Mouse (Mus musculus): ENCODE data around the gene Zfp473.
"Not testable (repeated sequence)": the region's sequence is repeated elsewhere in the genome, so short reads cannot be mapped to it uniquely, and the experiment has no call there.

The Zfp473 gene

DNA sequence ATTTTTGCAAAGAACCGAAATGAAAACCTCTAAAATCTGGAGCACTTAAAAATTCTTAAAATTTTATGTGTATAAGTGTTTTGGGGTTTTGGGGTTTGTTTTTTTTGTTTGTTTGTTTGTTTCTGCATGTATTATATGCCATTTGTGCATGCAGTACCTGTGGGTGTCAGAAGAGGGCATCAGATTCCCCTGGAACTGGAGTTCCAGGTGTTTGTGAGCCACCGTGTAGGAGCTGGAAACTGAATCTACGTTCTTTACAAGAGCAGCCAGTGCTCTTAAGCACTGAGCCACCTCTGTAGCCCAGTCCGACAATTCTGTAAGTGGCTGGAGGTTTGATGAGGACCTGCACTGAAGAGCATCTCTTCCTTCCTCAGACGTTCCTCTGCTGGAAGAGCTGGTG, 41.0 kb downstream of the Zfp473 start:
- no peak for DNase-seq

DNA sequence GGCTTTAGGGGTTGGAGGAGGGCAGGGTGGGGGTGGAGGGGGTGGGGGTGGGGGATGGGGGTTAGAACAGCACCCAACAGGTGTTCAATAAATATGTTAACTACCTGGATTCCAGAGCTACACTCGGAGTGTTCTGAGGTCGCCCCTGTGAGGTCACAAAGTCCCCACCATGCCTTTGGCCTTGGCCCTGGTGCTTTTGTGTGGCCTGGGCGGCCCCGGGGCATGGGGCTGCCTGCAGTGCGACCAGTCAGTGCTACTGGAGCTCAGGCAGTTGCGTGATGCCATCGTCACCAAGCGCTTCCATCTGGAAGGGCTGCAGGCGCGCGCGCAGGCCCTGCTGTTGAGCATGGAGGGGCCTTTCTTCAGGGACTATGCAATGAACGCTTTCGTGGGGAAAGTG, 42.3 kb downstream of the Zfp473 start, which contains the start of gene Izumo2:
Gene Izumo2 (plus strand): TSS at position 169 of the 400 bp plus-strand sequence.
- DNase-seq = no peak

DNA sequence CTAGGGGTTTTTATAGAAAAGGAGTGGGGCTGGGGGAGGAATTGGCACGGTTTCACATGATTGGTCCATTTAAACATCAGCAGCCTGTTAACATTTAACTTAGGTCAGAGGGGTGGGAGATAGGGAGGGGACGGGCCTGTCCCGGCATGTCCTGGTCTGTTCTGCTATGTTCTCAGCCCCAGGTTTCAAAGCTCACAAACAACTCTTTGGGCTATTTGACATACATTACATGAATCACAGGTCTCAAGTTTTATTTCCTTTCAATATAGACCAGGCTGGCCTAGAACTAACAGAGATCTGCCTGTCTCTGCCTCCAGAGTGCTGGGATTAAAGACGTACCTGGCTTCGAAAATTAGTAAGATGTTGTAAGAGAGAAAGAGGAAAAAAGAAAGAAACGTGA, 42.8 kb downstream of the Zfp473 start:
- not testable (repeated sequence) for DNase-seq

DNA sequence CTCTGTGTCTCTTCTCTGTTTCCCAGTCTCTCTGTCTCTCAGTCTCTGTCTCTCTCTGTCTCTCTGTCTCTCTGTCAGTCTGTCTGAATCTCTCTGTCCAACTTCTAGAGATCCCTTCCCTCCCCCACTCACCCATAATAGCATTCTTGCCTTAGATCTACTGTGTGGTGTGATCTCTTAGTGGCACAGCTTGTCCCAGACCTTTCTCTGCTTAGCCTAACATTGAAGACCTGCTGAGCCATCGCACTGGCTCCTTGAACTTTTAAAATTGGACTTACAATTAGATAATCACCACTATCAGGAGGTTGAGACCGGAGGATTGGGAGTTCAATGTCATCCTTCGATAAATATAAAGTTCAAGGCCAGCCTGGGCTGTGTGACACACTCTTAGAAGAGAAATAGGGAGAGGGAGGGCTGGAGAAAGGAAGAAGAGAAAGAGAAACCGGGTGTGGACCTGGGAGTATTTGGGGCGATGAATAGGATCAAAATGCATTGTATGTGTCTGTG, 43.6 kb downstream of the Zfp473 start:
- DNase-seq = no peak

DNA sequence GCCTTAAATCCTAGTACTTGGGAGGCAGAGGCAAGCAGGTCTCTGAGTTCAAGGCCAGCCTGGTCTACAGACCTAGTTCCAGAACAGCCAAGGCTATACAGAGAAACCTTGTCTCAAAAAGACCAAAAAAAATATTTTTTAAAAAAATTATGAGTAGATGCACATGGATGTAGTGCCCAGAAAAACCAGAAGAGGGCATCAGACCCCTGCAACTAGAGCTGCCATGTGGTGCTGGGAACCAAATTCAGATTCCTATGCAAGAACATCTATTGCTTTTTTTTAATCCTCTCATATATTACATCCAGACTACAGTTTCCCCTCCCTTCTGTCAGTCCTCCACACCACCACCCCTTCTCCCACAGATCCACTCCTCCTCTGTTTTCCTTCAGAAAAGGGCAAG, 44.5 kb downstream of the Zfp473 start:
- DNase-seq = no peak

DNA sequence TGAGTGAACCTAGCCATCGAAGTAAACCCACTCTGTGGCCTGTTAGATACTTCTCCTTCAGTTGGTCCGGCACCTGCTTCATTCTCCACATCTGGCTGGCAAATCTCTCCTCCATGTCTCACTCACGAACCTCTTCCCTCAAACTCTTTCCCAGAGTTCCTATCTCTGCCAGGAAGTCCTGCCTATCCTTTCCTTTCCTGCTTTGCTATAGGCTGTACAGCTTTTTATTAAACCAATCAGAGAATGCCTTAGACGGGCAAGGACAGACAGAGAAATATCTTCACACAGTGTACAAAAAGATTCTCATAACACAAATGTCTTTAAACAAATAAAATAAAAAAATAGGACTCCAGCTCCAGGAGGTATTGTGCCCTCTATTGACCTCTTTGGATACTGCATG, 45.8 kb downstream of the Zfp473 start:
- DNase-seq = no peak

DNA sequence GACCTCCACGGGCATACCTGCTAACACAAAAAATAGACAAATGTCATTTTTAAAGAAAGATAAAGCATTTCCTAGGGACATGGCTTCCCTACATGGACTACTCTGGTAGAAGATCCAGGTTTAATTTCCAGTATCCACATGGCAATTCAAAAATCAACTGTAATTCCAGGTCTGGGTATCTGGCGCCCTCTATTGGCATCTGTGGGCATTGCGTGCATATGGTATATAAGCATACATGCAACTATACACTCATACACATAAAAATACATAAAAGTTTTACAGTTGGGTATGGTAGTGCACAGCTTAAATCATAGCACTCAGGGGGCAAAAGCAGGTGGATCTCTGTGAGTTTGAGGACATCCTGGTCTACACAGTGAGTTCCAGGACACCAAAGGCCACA, 46.5 kb downstream of the Zfp473 start:
- peak; percentile 20 for DNase-seq

DNA sequence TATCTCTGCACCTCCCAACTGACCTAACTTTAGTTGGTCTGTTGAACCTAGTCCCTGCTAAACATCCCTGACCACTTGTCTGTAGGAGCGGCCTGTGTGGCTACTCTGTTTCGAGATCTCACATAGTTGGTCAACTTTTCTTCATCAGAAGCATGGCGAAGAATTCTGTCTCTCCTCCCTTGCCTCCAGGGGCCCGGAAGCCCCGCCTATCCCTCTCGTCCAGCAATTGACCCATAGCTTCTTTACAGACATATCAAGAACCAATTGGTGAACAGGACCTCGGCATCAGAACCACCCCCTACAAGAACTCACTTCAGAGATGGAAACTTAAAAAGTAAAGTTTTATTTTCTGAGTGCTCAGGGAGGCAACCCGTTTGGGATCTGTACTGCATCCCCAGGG, 47.9 kb downstream of the Zfp473 start:
- no peak for DNase-seq

DNA sequence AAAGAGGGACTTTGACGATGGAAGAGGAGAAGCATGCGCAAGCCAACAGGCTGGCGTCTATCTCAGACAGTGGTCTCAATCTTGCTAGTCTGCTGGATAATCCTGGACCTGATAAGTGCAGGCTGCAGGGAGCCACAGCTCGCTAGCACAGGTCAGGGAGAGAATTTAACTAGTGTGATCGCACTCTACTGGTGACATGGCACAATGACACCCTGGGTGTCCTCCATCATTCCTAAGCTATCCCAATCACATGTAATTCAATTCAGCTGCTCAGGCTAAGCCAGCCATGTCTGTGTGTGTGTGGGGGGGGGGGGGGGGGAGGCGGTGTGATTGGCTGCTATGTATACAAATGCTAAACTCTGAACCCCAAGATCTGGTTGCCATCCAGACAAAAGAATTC, 48.9 kb downstream of the Zfp473 start:
- DNase-seq = peak; percentile 8

DNA sequence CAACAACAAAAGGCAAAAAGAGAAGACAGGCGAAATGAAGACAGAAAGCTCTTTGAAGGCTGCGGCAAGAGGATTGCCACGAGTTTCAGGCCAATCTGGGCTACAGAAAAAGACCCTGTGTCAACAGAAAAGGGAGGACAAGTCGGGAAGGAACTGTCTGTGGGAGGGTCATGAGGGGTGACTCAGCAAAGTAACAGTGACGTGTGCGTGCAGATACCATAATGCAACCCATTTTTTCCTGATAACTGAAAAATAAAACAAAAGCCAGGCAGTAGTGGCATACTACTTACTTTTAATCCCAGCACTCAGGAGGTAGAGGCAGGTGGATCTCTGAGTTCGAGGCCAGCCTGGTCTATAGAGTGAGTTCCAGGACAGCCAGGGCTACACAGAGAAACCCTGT, 52.9 kb downstream of the Zfp473 start:
- no peak for DNase-seq

DNA sequence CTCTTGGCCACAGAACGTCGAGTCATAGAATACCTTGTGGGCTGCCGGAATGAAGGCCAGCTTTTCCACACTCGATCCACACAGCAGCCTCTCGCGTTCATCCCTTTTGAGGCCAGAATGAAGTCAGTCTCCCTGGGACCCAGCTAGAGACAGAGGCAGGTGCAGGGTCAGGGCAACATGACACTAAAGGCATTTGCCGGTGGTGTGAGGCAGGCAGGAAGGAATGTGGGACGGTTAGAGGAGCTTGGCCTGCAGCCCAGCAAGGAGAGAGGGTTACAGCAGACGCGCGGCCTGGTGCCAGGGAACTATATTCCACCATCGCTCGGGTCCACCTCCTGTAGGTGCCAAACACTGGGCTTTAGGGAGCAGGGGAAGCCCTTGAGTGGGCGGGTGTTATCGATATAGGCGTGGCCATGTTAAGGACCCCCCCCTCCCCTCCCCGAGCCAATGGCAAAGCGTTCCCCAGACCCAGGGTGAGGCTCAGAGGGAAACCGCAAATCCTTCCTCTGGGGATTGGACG, 53.6 kb downstream of the Zfp473 start:
- no peak for DNase-seq

DNA sequence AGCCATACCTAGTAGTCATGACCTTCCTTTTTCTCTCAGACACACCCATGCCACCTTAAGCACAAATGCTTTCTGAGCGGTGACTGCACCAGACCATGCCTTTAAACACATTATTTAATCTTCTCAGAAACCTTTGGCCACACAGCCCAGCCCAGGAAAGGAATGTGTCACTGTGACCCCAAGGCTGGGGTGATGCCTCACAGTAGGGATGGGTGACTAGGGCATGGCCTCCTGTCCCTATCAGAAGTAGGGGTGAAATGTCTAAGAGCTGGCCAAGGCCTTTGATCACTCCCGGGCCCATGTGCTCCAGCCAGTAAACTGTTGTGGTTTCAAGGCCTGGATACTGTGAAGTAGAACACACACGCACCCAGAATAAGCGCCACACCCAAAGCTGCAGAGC, 55.6 kb downstream of the Zfp473 start:
- no peak for DNase-seq

DNA sequence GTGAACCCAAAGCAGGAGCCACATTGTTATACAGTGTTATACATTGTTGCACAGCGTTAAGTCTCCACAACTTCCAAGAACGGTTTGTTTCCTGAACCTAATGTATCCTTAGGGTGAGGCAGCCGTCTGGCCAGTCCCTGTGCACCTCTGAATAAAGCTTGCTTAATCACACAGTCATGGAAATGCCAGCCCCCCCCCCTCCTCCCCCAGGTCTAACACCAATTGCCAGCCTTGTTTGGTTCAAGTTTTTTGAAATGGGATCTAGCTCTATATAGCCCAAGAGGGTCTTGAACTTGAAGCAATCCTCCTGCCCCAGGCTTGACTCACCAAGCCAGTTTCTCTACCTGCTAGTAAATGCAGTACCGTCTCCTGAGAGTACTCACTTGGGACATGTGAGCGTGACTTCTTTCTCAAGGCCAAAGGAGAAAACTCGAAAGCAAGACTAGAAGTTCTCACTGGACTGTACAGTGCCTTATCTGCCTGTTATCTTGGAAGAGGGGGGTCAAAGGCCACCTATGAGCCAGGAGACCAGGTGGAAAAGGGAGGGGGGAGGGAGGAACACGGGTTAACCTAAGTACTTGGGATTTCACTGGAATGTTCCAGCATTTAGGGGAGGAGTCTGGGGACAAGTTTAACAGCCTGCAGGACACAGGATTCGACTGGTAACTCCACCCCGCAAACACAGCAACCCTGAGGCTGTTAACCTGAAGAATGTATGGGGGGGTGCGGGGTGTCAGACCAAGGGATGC, 57.2 kb downstream of the Zfp473 start:
- no peak for DNase-seq

DNA sequence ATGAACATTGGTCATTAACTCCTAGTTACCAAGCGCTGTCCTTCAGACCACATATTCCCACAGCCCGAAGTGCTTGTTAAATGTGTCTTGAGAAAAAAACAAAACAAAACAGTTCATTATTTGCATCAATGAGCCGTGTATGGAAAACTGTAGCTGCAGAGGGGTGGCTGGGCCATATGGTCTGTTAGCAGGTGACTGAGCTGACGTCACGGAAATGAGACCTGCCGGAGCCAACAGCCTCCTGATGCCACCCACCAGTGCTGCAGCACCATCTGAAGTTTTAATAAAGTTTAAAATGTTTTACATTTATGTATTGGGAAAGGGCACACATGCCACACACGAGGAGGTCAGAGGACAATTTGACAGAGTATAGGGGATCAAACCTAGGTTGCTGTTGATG, 61.5 kb downstream of the Zfp473 start:
- DNase-seq = no peak

DNA sequence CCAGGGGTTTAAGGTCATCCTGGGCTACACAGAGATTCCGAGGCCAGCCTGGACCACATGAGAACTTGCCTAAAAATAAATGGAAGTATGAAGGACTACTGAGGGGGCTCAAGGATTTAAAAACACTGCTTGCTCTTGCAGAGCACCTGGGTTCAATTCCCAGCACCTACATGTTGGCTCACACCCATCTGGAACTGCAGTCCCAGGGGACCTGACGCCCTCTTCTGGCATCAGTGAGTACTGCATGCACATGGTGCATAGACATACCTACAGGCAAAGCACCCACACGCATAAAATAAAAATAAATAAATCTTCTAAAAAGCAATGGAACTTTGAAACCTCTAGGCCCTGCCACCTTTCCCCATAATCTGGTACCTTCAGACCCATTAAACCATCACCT, 62.0 kb downstream of the Zfp473 start:
- DNase-seq = no peak

DNA sequence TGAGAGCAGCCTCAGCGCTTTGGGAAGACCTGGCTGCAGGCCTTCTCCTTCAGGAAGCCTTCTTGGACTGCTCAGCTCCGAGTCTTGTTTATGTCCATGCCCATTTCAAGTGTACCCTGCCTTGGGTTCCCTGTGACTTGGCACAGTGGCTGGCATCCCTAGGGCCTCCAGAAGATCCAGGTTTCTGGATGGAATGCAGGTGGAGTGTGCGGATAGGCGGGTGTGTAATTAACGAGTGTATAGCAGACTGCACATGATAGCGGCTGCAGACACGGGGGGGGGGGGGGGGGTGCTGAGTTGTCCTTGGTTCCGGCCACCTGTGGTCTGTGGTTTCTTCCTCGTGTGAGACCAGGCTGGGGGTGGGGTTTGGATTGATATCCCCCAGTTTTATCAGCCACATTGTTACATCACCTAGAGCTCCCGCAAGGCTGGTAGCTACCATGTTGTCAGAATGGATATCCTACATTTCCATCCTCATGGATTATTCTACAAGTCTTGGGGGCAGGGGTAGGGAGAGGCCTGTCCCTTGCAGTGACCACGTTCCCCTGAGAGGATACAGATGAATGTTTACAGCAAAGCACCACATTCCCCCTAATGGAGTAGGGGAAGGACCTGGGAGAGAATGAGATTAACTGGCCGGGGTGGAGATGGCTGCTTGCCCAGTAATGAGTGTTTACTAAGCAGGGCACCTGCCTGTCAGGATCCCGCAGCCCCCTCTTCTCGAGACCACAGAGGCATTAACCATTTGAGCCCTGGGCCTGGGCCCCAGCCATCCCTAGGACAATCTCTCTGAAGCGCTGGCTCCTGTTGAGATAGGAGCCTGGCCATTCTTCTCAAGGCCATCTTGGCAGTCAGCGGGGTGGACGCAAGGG, 65.1 kb downstream of the Zfp473 start:
- no peak for DNase-seq

DNA sequence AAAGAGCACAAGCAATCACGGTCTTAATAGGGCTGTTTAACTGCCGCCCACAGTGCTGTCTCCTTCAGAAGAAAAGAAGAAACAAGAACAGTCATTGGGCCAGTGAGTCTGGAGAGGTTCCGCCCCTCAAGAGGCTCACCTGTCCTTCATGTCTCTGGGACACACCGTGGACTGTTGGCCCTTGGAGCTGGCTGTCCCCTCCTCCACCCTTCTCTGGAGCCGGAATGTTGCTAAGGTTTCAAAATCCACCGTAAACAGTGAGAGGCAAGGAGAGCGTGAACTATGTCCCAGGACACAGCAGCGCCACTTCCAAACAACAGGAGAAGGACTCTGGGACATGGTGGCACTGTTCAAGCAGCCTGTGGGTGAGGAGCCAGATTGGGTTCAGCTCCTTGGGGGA, 67.2 kb downstream of the Zfp473 start:
- DNase-seq = no peak
